Mouse (Mus musculus) common myeloid progenitor, adult 5-6 weeks (primary cell): ENCODE results near the gene Rabgap1l. TPM values are rescaled to one million over a fixed set of nuclear protein-coding genes. Genes with fewer than 3 reads are reported as not detected.
A peak's percentile ranks its signal among the peaks of the same experiment; 100 is the strongest.

Experiments
- ATAC-seq: replicated peaks from 2 replicates; pipeline ENCODE4 v1.8.0; 2016; ENCODE audit warnings: low read depth, mild to moderate bottlenecking, moderate TSS enrichment, inconsistent platforms; ENCODE audit not compliant: poor library complexity, severe bottlenecking
- total RNA-seq: library from RNA; stranded (forward); fragments of 200-1000, 187-1606 nt; gene quantifications from 2 replicates; pipeline ENCODE4 v1.2.3, GENCODE M21; 2017

The Rabgap1l gene
- total RNA-seq, 1 experiment from 2014 or later = 304 TPM

- ATAC-seq = no peak
Observed at GRCm38 (mm10) chr1:160231013-160231412, 562.0 kb downstream of the Rabgap1l start.

GRCm38 (mm10) chr1:160227850-160228249 lies 565.2 kb downstream of the Rabgap1l start:
- no peak for ATAC-seq

GRCm38 (mm10) chr1:160227196-160227595 lies 565.8 kb downstream of the Rabgap1l start:
- ATAC-seq = no peak

GRCm38 (mm10) chr1:160224093-160224492 lies 568.9 kb downstream of the Rabgap1l start:
- no peak for ATAC-seq

GRCm38 (mm10) chr1:160217898-160218297 lies 575.1 kb downstream of the Rabgap1l start:
- no peak for ATAC-seq

GRCm38 (mm10) chr1:160214171-160214570 lies 578.8 kb downstream of the Rabgap1l start:
- no peak for ATAC-seq

- ATAC-seq = peak; percentile 93
Observed at GRCm38 (mm10) chr1:160212703-160213669, 580.0 kb downstream of the Rabgap1l start, which contains the start of gene Cacybp. TSS of gene Cacybp (minus strand) at chr1:160212875.

GRCm38 (mm10) chr1:160212123-160212691 lies 580.8 kb downstream of the Rabgap1l start:
- ATAC-seq = no peak

GRCm38 (mm10) chr1:160211597-160212122 lies 581.4 kb downstream of the Rabgap1l start:
- ATAC-seq = no peak

- no peak for ATAC-seq
Observed at GRCm38 (mm10) chr1:160210566-160210965, 582.4 kb downstream of the Rabgap1l start.

- no peak for ATAC-seq
Observed at GRCm38 (mm10) chr1:160209844-160210243, 583.2 kb downstream of the Rabgap1l start.

GRCm38 (mm10) chr1:160205486-160205885 lies 587.5 kb downstream of the Rabgap1l start:
- ATAC-seq = no peak

GRCm38 (mm10) chr1:160195337-160195663 lies 597.7 kb downstream of the Rabgap1l start:
- ATAC-seq = peak; percentile 40

- ATAC-seq = peak; percentile 98
Observed at GRCm38 (mm10) chr1:160194529-160195336, 598.3 kb downstream of the Rabgap1l start, which contains the start of gene Mrps14. TSS of gene Mrps14 (plus strand) at chr1:160195215.

- ATAC-seq = peak; percentile 64
Observed at GRCm38 (mm10) chr1:160184506-160184905, 608.5 kb downstream of the Rabgap1l start.

GRCm38 (mm10) chr1:160181216-160181615 lies 611.8 kb downstream of the Rabgap1l start:
- ATAC-seq = no peak

- no peak for ATAC-seq
Observed at GRCm38 (mm10) chr1:160176903-160177302, 616.1 kb downstream of the Rabgap1l start.
